Mouse (Mus musculus) liver, adult 2 months (tissue): ENCODE measurements around the gene Tyrp1.

ENCODE experiments used
- CTCF ChIP-seq: fragments of 200-500 bp; IDR thresholded peaks from 2 replicates; pipeline ENCODE4 v1.5.1; 2011; ENCODE audit warnings: low read depth, low read length, control low read depth
- POLR2A ChIP-seq: fragments of 200-500 bp; IDR thresholded peaks from 2 replicates; pipeline ENCODE4 v1.6.1; 2011; ENCODE audit warnings: low read length, control low read depth; ENCODE audit not compliant: insufficient read depth; ENCODE audit errors: extremely low read depth

DNA sequence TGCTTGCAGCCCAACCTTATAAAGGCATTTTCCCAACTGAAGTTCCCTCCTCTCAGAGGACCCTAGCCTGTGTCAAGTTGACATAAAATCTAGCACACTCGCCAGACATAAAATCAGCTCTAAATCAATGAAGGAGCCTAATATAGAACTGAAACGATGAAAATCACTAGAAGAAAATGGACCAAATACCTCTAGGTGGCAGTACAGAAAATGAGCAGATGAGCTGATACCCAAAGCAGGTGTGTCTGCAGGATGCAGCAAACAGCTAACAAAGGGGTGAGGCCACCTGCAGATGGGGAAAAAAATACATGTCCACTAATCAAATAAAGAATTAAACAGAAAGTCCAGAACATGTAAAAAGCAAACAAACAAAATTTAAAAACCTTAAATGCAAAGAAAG is 35.7 kb downstream of the Tyrp1 start:
- TF ChIP-seq CTCF (no peak), POLR2A (no peak)
